Mouse (Mus musculus) spleen, postnatal 4 days (tissue): ENCODE data around the gene Ezh1.

Source experiments
- DNase-seq, 2 experiments: peaks; one replicate each; pipeline ENCODE4 v3.0.0; 2022; ENCODE audit warnings: low spot score in 2 of 2

The Ezh1 gene

DNA sequence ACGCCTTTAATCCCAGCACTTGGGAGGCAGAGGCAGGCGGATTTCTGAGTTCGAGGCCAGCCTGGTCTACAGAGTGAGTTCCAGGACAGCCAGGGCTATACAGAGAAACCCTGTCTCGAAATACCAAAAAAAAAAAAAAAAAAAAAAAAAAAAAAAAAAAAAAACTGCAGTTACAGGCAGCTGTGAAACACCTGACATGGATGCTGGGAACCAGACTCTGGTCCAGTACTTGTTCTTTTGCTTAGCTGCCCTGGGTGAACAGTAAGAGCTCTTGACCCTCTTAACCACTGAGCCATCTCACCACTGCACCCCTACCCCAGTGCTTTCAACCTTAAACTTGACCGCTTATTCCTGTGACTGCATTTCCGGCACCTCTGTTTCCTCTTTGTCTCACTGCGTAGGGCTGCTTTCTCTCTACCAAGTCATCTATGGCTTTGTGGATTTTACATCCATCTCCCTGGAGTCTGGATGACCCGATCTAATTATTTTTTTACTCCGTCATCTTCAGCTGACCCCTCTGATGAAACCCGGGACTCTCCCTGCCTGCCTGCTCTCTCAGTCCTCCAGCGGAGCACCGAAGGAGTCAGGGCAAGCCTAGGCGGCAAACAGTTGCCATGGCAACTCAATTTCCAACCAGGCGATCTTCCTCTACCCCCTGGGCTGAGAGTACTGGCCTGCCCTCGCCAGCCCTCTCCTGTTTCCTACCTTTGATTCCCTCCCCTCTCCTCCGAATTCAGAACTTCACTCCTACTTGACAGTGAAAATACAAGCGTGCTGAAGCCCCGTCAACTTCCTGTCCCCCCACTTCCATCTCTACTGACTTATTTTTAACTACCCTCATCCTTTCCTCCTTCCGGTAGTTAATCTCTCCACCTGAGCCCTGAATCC lies 82.7 kb downstream of the Ezh1 start:
- DNase-seq: no peak

GRCm38 (mm10) chr11:101142215-101142967 lies 83.9 kb downstream of the Ezh1 start:
- no peak for DNase-seq
